Mouse (Mus musculus) ovary, postnatal 14 days (tissue): ENCODE results near the gene Smoc1.

ENCODE experiments used
- DNase-seq: peaks from one replicate; pipeline ENCODE4 v3.0.0; 2022; ENCODE audit warnings: low spot score

The Smoc1 gene

DNA sequence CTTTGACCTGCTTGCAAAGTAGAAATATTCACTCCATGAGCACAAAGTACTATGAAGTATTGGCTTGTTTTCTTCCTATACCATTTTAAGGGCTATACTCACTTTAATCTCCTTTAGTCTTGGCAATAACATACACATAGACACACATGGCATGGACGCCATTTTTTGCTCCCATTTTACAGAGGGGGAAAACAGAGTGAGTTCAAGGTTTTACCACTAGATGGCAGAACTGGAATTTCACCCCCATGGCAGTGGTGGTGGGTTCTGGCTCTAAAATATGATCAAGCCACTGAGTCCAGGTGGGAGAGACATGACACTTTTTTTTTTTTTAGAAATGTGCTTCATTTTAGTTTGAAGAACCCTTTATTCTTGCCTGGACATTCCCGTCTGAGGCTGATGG is 1.6 kb upstream of the Smoc1 start:
- DNase-seq: no peak

DNA sequence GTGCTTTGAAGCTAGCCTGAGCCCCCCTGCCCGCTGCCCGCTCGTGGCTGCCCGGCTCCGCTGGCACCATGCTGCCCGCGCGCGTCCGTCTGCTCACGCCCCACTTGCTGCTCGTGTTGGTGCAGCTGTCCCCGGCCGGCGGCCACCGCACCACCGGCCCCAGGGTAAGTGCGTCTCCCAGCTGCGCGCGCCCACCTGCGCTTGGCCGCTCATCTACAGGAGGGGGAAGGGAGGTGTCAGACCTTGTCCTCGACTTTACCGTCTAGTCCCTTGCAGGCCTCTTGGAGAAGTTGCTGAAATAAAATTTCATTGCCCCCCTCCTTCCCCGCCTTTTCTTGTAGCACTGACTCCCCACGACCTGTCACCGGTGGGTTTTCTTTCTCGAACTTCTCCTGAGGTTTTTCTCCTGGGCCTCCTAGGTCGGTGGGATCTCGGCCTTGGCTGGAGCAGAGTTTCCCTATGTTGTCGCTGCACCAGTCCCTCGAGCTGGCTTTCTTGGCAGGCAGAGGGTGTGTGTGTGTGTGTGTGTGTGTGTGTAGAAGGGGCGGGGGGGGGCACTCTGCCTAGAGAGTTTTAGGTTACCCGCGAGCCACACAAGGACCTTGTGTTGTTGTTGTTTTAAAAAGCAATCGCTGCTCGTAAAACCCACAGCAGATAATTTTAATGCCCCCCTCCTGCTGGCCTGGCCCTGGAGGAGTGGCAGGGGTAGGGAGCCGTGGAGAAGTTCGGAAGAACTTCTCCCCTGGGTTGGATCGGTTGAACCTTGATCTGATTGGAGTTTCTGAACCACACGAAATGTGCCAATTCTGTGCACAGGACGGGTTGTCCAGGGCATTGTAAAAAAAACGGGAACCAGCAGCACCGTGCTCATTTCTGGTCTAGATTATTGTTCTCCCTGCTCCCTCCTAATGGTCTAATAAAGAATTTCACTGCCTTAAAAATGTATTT is 661 bp downstream of the Smoc1 start:
- DNase-seq: no peak

DNA sequence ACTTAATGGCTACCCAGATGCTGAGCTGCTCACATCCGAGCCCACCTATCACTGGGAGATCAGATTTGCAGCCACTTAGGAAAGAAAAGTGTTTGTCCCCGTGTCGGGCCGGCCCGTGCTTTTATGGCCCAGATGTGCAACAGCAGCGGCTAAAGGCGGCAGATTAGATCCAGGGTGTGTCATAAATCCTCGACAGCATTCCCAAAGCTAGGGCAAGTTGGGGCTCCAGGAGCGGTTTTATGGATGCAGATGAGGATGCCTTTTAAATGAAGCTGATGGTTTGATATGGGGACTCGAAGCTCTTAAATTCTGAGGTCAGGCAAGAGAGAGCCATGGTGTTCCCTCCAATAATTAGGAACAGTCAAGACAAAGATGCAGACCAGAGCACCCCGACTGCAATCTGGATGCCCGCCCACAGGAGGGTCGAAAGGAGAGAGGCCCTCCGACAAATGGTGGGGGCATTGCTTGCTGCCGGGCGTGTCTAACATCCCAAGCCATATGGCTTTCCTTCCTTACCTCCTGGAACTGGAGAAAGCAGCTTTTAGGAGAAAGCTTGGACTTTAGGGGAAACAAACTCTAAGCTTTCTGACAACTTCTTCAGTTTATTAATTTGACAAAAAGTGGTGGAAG is 1.8 kb downstream of the Smoc1 start:
- DNase-seq: no peak

DNA sequence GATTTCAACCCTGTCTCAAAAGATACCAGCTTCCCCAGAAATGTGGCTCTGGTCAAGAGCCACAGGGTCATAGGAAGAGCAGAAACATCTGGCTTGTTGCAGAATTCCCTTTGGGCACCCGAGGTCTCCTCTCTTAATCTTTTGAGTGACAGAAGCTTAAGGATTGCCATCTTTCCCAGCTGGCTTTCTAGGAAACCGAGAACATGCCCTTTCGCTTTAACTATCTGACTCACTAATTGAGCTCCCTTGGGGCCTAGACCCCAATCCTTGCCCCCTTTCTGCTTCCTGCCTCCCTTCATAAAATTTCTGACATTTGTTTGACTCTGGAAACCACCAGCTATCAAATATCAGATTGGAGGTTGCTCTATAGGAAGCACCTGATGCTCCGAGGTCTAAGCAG is 3.1 kb downstream of the Smoc1 start:
- no peak for DNase-seq

DNA sequence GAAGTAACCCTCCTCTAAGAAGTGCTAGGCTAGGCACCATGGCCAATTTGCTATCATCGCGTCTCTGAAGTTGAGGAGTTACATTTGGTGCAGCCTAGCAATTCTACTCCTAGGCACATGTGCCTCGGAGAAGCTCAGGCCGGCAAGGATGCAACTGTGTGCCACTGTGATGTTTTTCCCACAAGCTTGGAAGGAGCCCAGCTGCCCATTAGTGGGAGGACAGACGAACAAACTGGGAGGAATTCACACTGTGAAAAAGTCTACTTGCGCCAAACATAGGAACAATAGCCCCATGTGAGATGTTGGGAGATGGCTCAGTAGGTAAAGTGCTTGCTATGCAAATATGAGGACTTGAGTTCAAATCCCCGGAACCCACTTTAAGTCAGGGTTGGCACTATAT is 5.0 kb downstream of the Smoc1 start:
- DNase-seq: no peak

DNA sequence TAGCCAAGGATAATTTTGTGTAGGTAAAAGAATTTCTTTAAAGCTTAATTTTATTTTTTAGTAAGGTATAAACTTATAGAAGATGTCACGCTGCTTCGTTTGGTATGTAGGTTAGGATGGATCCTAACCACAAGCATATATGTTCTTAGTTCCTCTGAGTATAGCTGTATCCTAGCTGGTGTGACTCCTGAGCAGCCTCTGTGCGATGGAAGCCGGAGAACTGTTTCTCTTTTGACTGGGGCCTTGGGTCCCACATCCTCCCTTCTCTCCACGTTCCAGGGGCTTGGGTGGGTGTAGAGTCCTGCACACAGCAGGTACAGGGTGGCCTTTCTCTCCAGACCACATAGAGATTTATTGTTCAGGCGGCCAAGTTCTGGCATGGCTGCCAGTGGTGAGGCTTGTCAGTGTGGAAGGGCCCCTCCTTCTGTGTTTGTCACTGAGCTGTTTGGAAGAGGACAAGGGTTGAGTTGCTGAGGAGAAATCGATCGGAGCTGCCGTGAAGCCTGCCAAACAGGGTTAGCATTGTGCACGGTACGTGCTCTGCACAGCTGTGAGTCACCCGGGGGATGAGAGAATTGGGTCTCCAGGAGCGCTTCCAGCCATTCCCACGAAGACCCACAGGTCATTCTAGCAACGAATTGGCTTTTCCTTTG is 6.9 kb downstream of the Smoc1 start:
- no peak for DNase-seq

DNA sequence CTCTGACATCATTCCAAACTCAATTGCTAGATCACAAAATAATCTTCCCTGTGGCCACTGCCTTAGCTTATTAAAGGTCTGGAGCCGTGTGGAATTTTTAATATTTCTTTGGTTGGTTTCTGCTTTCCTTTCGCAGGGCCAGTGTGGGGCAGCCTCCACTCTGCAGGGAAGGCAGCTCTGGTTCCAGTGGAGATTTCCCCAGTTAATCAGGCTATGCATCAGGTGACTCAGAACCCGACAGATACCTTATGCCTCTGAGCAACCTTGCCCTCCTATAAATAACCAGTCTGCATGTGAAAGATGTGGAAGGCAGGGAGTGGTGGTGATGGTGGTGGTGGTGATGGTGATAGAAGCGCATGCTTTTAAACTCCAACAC is 7.4 kb downstream of the Smoc1 start:
- no peak for DNase-seq

DNA sequence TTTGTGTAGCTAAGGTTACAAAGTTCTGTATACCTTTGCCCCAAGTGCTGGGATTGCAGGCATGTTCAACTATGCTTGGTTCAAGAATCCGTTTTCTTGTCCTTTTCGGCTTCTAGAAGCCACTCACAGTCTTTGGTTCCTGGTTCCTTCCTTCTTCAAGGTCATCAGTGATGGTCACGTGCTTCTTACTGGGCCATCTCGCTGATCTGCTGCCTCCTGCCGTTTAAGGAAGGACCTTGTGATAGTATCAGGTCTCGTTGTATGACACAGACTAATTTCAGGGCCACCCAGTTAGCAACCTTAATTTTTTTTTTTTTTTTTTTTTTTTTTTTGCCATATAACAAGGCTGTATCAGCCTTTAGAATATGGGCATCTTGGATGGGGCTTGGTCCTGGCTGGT is 9.2 kb downstream of the Smoc1 start:
- no peak for DNase-seq

DNA sequence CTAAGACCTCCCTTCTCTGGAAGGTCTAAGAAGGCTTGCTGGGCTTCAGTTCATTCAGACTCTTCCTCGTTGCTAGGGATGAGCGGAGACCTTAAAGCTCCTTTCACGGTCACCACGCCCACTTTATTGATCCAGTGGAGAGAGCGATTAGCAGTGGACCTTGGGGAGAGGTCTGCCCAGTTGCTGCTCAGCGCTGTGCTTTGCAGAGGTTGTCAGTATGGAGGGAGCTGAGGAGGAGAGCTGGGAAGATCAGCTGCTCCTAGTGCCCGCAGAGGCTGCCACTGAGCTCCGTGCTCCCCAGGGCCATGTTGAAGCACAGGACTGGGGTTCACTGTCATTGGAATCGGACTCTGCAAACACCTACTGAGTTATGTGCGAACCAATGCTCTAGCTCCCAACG is 17.0 kb downstream of the Smoc1 start:
- no peak for DNase-seq

DNA sequence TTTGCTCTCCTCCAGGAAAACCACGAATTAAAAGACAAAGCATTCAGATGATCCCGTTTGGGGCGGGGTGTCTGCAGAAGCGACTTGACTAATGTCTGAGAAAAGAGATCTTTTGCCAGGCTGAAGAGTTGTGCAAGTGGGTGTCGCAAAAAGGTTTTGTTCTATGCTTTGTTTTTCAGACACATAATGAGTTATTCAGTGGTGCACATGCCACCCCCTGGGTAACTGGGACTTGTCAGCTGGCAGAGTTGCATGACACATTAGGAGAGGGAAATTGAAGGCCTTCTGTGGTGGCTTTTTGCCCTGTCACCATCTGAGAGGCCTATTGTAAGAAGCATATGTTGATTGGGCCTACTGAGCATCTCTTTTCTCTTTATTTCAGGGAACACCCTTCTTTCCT is 20.3 kb downstream of the Smoc1 start:
- no peak for DNase-seq

DNA sequence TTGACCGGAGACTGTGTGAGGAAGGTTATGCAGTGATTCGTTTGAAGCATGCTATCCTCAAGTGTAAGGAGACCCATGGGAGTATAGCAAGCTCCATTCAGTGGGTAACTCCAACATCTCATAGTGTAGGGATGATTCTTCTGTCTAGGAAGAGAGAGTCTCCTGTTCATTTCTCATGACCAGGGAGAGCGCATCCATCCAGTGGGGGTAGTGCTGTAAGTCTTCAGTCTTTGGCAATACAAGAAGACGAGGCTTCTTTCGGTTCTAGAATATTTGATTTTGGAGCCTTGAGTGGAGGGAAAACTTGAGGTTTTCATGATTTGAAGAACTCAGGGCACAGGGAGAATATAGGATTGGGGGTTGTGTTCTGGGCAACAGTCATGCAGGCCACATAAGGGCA is 23.1 kb downstream of the Smoc1 start:
- no peak for DNase-seq

DNA sequence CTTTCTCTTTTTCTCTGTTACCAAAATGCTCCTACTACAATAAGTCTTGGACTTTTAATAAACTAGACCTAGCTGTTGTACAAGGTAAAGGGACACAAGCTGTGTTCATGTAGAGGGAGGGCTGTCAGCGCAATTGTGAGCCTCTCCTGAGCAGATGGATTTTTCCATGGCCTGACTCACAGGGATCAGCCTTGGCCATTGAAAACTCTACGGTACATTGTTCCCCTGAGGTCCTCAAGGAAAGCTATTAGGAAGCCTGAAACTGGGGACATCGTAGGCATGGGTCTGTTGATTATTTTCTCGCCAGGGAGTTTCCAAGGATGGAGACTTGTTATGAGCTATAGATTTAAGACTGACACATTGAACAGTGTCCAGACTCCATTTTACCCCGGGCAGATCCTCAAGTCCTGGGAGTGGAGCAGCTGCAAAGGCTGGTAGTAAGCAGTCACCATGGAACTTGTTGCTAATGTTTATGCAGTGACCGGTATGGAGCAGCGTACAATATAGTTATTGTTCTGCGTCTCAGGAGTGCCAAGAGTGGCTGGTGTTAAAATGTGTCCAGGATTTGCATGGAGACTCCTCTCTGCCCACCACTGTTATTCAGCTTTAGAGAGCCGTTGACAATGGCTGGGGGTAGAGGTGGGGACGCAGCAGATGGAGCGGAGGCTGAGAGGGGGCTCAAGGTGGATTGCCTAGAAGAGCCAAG is 28.5 kb downstream of the Smoc1 start:
- no peak for DNase-seq

DNA sequence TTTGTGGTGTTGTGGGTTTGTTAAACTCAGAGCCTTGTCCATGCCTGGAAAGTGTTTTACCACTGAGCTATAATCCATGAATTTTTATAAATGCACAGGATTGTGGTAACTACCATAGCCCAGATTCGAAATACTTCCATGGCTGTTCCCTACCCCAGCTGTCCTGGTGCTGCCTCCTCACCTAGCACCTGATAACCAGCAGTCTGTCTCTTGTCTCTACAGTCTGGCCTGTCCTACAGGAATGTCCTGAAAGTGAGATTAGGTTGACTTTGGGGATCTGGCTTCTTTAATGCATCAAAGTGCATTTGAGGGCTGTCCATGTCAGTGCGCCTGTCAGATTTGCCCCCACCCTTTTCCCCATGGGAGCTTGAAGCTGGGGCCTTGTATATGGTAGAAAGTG is 29.2 kb downstream of the Smoc1 start:
- DNase-seq: no peak

DNA sequence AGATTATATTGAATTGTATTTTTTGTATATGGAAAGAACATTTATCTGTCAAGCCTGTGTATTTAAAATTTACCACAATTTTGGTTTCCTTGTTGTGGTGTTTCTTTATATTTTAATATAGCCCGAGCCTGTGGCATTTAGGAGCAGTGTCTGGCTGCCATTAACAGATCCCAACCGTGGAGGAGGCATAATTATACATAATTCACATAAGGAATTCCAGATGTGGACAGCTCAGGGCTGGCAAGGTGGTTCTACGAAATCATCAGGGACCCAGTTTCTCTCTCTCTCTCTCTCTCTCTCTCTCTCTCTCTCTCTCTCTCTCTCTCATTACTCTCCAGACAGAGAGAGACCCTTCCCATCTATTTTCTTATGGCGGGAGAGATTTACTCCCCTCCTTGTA is 31.0 kb downstream of the Smoc1 start:
- DNase-seq: no peak

DNA sequence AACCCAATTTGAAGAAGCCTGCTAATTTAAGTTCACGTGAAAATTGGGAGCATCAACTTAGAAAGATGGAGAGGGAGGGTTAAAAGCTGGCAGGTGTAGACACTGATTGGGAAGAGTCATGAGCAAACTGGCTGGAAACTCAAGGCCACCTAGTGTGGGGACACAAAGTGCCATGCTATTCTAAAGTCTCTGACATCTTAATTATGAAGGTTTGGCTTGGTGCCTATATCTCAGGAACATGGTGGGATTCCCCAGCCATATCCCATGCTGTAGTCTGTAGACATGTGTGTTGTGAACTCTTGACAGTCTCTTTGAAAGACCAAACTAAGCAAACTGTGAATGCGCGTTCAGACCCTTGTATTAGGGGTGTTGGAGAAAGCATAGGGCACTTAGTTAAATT is 32.0 kb downstream of the Smoc1 start:
- no peak for DNase-seq

DNA sequence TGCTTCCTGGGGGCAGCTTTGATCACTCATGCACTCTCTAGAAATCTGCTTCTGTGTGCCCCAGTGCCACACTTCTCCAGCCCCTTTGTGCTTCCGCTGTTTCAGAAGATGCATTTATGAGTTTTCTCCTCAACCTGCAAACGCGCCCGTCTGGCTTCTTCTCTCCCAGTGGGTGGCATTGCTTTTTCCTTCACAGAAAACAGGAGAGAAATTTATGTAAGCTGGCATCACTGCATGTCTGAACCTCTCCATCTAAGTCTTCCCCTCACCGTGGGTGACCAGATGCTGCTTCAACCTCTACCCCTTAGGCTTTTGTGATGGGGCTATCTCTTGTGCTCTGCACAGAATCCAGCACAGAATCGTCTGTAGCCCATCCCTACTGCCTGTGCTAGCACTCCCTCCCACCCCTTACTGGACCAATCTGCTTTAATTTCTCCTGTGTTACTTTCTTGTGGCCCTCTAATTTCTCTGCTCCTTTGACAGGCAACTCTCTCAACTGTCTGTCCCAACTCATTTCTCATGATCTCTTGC is 35.3 kb downstream of the Smoc1 start:
- DNase-seq: no peak

DNA sequence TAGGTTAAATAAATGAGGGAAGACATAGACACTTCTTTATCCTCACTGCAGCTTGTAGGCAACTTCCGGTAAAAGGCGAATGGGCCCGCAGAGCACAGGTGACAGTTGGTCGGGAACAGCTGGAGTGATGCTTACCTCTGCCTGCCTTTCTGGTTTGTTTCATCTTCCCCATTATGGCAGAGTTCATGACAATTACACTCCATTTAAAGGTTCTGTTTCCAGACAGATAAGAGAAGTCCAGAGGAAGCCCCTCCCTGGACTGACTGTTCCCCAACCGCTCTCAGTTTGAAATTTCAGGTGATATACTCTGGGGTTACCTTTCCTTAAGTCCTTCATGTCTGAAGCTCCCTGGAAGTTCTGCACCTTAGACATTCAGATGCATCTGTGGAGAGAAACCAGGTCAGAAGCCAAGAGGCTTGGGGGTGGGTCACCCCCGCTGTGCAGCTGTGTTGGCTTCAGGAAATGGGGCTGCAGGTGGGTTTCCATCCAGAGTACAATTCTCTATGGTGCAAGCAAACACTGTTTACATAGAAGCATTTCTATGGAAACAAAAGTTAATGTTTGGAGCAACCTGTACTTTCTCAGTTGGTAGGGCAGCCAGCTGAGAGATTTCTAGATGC is 36.8 kb downstream of the Smoc1 start:
- no peak for DNase-seq

DNA sequence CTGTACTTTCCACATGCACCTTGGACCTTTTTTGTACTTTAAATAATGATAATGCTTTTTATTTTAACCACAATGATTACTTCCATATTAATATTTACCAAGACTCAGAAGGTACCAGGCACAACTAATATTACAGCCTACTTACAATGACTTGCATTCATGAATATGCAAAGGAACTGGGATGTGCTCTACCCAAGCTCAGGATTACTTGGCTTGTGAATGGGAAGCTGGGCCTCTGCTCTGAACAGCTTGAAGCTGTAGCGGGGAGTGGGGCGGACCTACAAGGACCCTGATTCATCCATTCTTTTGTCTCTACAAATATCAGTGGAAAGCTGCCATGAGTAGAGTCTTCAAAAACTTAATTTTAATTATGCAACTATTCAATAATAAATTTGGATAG is 47.5 kb downstream of the Smoc1 start:
- no peak for DNase-seq

DNA sequence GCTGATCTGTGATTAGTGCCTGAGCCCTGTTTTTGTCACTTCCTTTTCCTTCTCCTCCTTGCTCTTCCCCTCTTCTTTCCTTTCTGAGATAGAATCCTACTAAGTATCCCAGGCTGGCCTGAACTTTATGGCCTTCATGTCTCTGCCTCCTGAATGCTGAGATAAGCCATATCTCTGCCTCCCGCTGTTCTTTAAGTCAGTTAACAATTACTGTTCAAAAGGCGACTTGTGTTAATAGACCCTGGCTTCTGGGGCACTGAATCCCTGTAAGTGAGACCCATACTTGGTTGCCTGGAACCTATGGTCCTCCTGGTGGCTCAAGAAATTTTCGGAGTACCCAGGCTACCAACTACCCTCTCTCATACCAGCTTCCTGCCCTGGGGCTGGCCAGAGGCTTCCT is 48.3 kb downstream of the Smoc1 start:
- DNase-seq: no peak

DNA sequence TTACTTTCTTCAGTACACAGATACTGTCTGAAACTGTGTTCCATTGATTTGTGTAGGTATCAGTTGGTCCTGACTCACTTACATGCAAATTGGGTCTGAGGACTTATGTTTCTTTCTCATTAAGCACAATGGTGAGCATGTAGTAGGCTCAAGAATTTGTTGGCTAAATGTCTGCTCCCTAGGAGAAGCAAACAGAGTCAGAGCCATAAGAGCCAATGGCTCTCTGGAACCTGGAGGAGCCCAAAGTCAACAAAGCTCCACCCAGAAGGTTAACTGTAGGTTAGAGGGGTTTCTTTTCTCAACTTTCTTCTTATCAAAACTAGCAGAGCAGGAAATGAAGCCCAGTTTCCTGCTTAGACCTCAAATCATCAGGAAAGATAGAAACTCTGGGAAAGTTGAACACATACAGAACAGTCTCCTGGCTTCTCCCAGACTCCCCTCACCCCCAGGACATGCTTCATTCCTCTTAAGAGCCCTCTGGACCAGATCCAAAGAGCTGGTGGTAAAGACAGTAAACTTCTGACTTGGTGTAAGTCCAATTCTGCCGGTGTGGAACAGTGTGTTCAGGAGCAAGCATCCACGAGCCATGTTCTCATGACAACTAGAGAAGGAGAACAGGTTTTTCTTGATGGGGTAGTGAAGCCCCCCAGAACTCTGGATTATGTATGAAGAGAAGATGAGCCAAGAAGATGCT is 51.5 kb downstream of the Smoc1 start:
- no peak for DNase-seq

DNA sequence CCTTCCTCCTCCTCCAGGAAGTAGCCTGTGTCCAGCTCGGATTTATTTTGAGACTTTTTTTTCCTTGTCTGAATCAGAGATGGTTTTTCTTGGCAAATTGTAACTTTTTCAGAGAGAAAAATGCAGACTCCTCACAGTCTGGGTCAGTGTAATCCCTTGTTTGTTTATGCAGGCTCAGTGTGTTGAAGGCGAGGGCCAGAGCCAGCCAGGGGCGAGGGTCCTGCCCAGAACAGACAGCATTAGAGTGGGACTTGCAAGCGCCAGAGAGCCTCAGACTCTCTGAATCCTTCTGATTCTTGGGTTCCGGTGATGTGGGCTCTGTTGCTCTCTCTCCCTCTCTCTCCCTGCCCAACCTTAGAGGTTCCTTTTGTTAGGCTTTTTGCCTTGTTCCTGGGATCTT is 53.7 kb downstream of the Smoc1 start:
- DNase-seq: no peak
